Mouse (Mus musculus): ENCODE measurements around the gene Maff.

Gene Maff

GRCm38 (mm10) chr15:79399231-79400052 is 53.0 kb downstream of the Maff start:
- no peak for DNase-seq

- DNase-seq: no peak
Observed at GRCm38 (mm10) chr15:79400134-79400974, 53.9 kb downstream of the Maff start.

- no peak for DNase-seq
Observed at GRCm38 (mm10) chr15:79400975-79401365, 54.5 kb downstream of the Maff start.

GRCm38 (mm10) chr15:79402176-79402575 is 55.8 kb downstream of the Maff start:
- DNase-seq: peak; percentile 43

GRCm38 (mm10) chr15:79402836-79403762 is 56.7 kb downstream of the Maff start, which contains the start of gene Tmem184b:
Gene Tmem184b (minus strand): TSS chr15:79403569.
- peak; percentile 86 for DNase-seq

- DNase-seq: no peak
Observed at GRCm38 (mm10) chr15:79403763-79404210, 57.4 kb downstream of the Maff start.

GRCm38 (mm10) chr15:79404277-79404676 is 57.9 kb downstream of the Maff start:
- no peak for DNase-seq

GRCm38 (mm10) chr15:79406564-79406963 is 60.1 kb downstream of the Maff start:
- no peak for DNase-seq

All from cerebellum, adult 9-10 months (tissue).